Mouse (Mus musculus) brain, embryonic 14.5 days (tissue): ENCODE results near the gene Otud4.

Experiments
- CTCF ChIP-seq: fragments of 200-500 bp; IDR thresholded peaks from 2 replicates; pipeline ENCODE4 v1.5.1; 2012; ENCODE audit warnings: inconsistent platforms, mild to moderate bottlenecking, moderate library complexity, borderline replicate concordance; ENCODE audit not compliant: insufficient read depth, insufficient read length; ENCODE audit errors: extremely low read depth
- POLR2A ChIP-seq: fragments of 200-500 bp; IDR thresholded peaks from 2 replicates; pipeline ENCODE4 v1.6.1; 2012; ENCODE audit warnings: mild to moderate bottlenecking, inconsistent platforms, borderline replicate concordance; ENCODE audit not compliant: poor library complexity, insufficient read depth, insufficient read length, severe bottlenecking; ENCODE audit errors: extremely low read depth

- no peak for TF ChIP-seq CTCF
- no peak for TF ChIP-seq POLR2A
Observed at GRCm38 (mm10) chr8:79680965-79681364, 41.5 kb downstream of the Otud4 start.
